15 mouse cellular contexts compared by ENCODE assay signal in genomic region chr11:74881979-74882378, GRCm38 (mm10). TPM values are rescaled to one million over a fixed set of nuclear protein-coding genes. Genes with fewer than 3 reads are reported as not detected.
DNase-seq lines count a peak whose midpoint lies in the region; ATAC-seq lines count a peak whose summit lies in the region.
"Had no signal": no experiment of that assay in that cellular context is flagged by ENCODE, and none has a peak within 500 bp of the region (broad histone marks: within the 10 kb centered on the region; RNA-seq: fewer than 3 reads in every experiment).

No protein-coding gene starts in this region.

- 0 out of 2 replicates have a peak, but pooled peaks cover 7% of the 10 kb centered on the region for H3K36me3 ChIP-seq in embryonic facial prominence, embryonic 13.5 days
- peaks cover 9% of the 10 kb centered on the region for H3K36me3 ChIP-seq in embryonic facial prominence, embryonic 10.5 days (replicated peaks)

- no peak for ATAC-seq in embryonic facial prominence, embryonic 13.5 days (ENCODE audit: insufficient number of reproducible peaks, insufficient read depth, low FRiP score, low TSS enrichment, low read depth)
- ATAC-seq: Patski had no signal

- H3K27me3 ChIP-seq in embryonic facial prominence, embryonic 13.5 days, result no peaks in the 10 kb centered on the region
- H3K27me3 ChIP-seq in embryonic facial prominence, embryonic 10.5 days (replicated peaks; ENCODE audit: low read depth, poor library complexity, severe bottlenecking), result no peaks in the 10 kb centered on the region
- H3K27me3 ChIP-seq: Patski had no signal

- H3K27ac ChIP-seq in embryonic facial prominence, embryonic 13.5 days, result peak overlapping the region; percentile 48
- H3K27ac ChIP-seq in embryonic facial prominence, embryonic 10.5 days (replicated peaks), result no peak overlapping the region
- H3K27ac ChIP-seq: kidney, postnatal 0 days had no signal

- DNase-seq in embryonic facial prominence, embryonic 10.5 days (ENCODE audit: low spot score), result no peak
- peak; percentile 55 to 70 for DNase-seq in layer of hippocampus, adult 18-20 months (ENCODE audit: low spot score in 2 of 2)
- no peak for DNase-seq in layer of hippocampus, postnatal 36 days
- DNase-seq in brain, adult 2 months (ENCODE audit: low read depth, low spot score), result peak; percentile 78
- DNase-seq in left cerebral cortex, postnatal 25 days (ENCODE audit: low spot score in 2 of 2), result peak; percentile 45 to 74
- DNase-seq in thymus, postnatal 36 days, result no peak
- DNase-seq in embryo, embryonic 9.5 days (ENCODE audit: extremely low spot score), result no peak
- DNase-seq: adrenal gland, postnatal 36 days; cerebellum, postnatal 10 days; heart, postnatal 36 days; thymus, postnatal 4 days had no signal

- 76% methylated on average over 14 of the region's 14 CpGs for WGBS in embryonic facial prominence, embryonic 13.5 days
- 81% methylated on average over 14 of the region's 14 CpGs for WGBS in embryonic facial prominence, embryonic 10.5 days

- intact Hi-C loops in left cerebral cortex, postnatal 25 days (cut with DNase I), result no loop called here

- H3K4me1 ChIP-seq in embryonic facial prominence, embryonic 13.5 days, result peaks cover 9% of the 10 kb centered on the region
- H3K4me1 ChIP-seq in embryonic facial prominence, embryonic 10.5 days, result peaks cover 3% of the 10 kb centered on the region

- no peaks in the 10 kb centered on the region for H3K9me3 ChIP-seq in embryonic facial prominence, embryonic 13.5 days
- no peaks in the 10 kb centered on the region for H3K9me3 ChIP-seq in embryonic facial prominence, embryonic 10.5 days

- 0 out of 2 replicates have a peak overlapping the region, but pooled peaks have one; percentile 2 for H3K9ac ChIP-seq in embryonic facial prominence, embryonic 13.5 days

- no peak overlapping the region for H3K4me3 ChIP-seq in embryonic facial prominence, embryonic 13.5 days
- no peak overlapping the region for H3K4me3 ChIP-seq in embryonic facial prominence, embryonic 10.5 days

- H3K4me2 ChIP-seq in embryonic facial prominence, embryonic 13.5 days, result no peak overlapping the region
- H3K4me2 ChIP-seq: liver, embryonic 11.5 days had no signal

RNA-seq across cellular contexts. Expression of gene Sgsm2, which starts 14.9 kb away (rescaled TPM):
- polyA plus RNA-seq in embryonic facial prominence, embryonic 13.5 days (2015; fragmentation: Nextera tagmentation; extraction: Ambion mirVana), result 4.6 and 4.7 TPM in 2 replicates
- polyA plus RNA-seq in embryonic facial prominence, embryonic 10.5 days (2016; fragmentation: Nextera tagmentation; extraction: Ambion mirVana), result 4.4 and 4.7 TPM in 2 replicates
- 10 to 100 TPM; 93.3 to 97.4 TPM for total RNA-seq in layer of hippocampus, adult 18-20 months (2021)
- total RNA-seq in layer of hippocampus, postnatal 36 days (2021), result 10 to 100 TPM; 88.1 to 89.4 TPM
- total RNA-seq in left cerebral cortex, postnatal 25 days (2021), result 10 to 100 TPM; 76.0 to 78.3 TPM

RNA-seq across cellular contexts. Expression of gene Tsr1, which starts 15.9 kb away (rescaled TPM):
- 40.1 and 42.4 TPM in 2 replicates for polyA plus RNA-seq in embryonic facial prominence, embryonic 13.5 days (2015; fragmentation: Nextera tagmentation; extraction: Ambion mirVana)
- polyA plus RNA-seq in embryonic facial prominence, embryonic 10.5 days (2016; fragmentation: Nextera tagmentation; extraction: Ambion mirVana), result 52.9 and 59.4 TPM in 2 replicates
- total RNA-seq in layer of hippocampus, adult 18-20 months (2021), result 10 to 100 TPM; 30.3 to 33.4 TPM
- 10 to 100 TPM; 33.3 to 34.4 TPM for total RNA-seq in layer of hippocampus, postnatal 36 days (2021)
- 10 to 100 TPM; 26.2 to 28.1 TPM for total RNA-seq in left cerebral cortex, postnatal 25 days (2021)

RNA-seq across cellular contexts. Expression of gene Smg6, which starts 43.6 kb away (rescaled TPM):
- polyA plus RNA-seq in embryonic facial prominence, embryonic 13.5 days (2015; fragmentation: Nextera tagmentation; extraction: Ambion mirVana), result 22.4 and 22.5 TPM in 2 replicates
- polyA plus RNA-seq in embryonic facial prominence, embryonic 10.5 days (2016; fragmentation: Nextera tagmentation; extraction: Ambion mirVana), result 19.5 and 21.0 TPM in 2 replicates
- total RNA-seq in layer of hippocampus, adult 18-20 months (2021), result 10 to 100 TPM; 35.0 to 36.0 TPM
- total RNA-seq in layer of hippocampus, postnatal 36 days (2021), result 10 to 100 TPM; 33.7 to 34.4 TPM
- 10 to 100 TPM; 26.5 to 27.5 TPM for total RNA-seq in left cerebral cortex, postnatal 25 days (2021)

RNA-seq across cellular contexts. Expression of gene Srr, which starts 43.8 kb away (rescaled TPM):
- 29.9 and 30.6 TPM in 2 replicates for polyA plus RNA-seq in embryonic facial prominence, embryonic 13.5 days (2015; fragmentation: Nextera tagmentation; extraction: Ambion mirVana)
- 15.4 and 17.7 TPM in 2 replicates for polyA plus RNA-seq in embryonic facial prominence, embryonic 10.5 days (2016; fragmentation: Nextera tagmentation; extraction: Ambion mirVana)
- total RNA-seq in layer of hippocampus, adult 18-20 months (2021), result 10 to 100 TPM; 87.5 to 94.8 TPM
- 10 to 100 TPM; 95.7 to 99.8 TPM for total RNA-seq in layer of hippocampus, postnatal 36 days (2021)
- total RNA-seq in left cerebral cortex, postnatal 25 days (2021), result 100 to 1,000 TPM in 1 of 2 experiments, 10 to 100 TPM in 1; 93.7 to 100 TPM

RNA-seq across cellular contexts. Expression of gene Mnt, which starts 51.3 kb away (rescaled TPM):
- polyA plus RNA-seq in embryonic facial prominence, embryonic 13.5 days (2015; fragmentation: Nextera tagmentation; extraction: Ambion mirVana), result 5.7 and 6.0 TPM in 2 replicates
- 5.2 and 5.3 TPM in 2 replicates for polyA plus RNA-seq in embryonic facial prominence, embryonic 10.5 days (2016; fragmentation: Nextera tagmentation; extraction: Ambion mirVana)
- 10 to 100 TPM; 33.5 to 36.5 TPM for total RNA-seq in layer of hippocampus, adult 18-20 months (2021)
- total RNA-seq in layer of hippocampus, postnatal 36 days (2021), result 10 to 100 TPM; 28.3 to 30.5 TPM
- total RNA-seq in left cerebral cortex, postnatal 25 days (2021), result 10 to 100 TPM; 27.4 to 29.3 TPM

Comparison
In these comparisons a context has a peak if more than half of its experiments do, and no peak if none do; other contexts are left out.
1. DNase-seq: peak in layer of hippocampus, adult 18-20 months (2 of 2), brain, adult 2 months (single experiment) and left cerebral cortex, postnatal 25 days (2 of 2); none in embryonic facial prominence, embryonic 10.5 days (single experiment), layer of hippocampus, postnatal 36 days (0 of 2), thymus, postnatal 36 days (0 of 2) and embryo, embryonic 9.5 days (single experiment).